Mouse (Mus musculus) heart, adult 2 months (tissue): Measurements from ENCODE around the gene Rps6kc1.

ENCODE experiments used
- CTCF ChIP-seq: fragments of 200-600 bp; IDR thresholded peaks from 2 replicates; pipeline ENCODE4 v1.8.1; 2022; ENCODE audit warnings: antibody characterized with exemption, mild to moderate bottlenecking, moderate library complexity
- EP300 ChIP-seq: fragments of 200-500 bp; IDR thresholded peaks from 2 replicates; pipeline ENCODE4 v1.6.1; 2011; ENCODE audit warnings: low read depth, low read length, control low read depth; ENCODE audit not compliant: insufficient read depth
- POLR2A ChIP-seq: fragments of 200-500 bp; IDR thresholded peaks from 2 replicates; pipeline ENCODE4 v1.6.1; 2011; ENCODE audit warnings: mild to moderate bottlenecking, low read depth, low read length, control low read depth; ENCODE audit not compliant: insufficient read depth

DNA sequence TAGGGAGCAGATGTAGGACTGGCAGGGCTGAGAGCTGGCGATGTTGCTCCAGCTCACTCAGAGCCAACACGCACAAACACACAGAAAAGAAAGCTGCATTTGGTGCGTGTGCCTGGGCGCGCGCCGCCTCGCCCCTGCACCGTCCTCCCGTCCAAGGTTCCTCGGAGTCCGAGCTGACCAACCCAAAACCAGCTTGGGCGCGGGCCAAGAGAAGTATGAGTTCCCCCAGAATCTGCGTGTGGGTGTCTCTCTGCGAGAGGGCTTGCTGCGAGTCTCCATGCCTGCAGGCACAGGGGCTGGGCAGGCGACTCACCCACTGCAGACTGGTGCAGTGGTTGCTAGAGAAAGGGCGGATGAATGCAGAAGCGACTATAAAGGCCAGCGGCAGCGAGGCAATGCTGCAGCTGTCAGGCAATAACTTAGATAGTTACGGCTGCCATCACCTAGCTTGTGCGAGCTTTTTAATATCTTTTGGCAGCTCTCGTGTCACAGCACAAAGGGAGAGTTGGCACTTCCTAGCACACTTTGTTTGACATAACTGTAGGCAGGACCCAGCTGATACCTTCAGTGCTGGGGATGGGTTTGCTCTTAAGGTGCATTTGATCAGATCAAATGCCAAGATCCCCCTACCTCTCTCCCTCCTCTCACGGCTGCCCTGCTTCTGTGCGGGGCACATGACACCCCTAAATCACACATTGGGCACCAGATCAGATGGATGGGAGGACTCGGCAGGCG, 220.9 kb downstream of the Rps6kc1 start:
- no peak for TF ChIP-seq CTCF
- TF ChIP-seq POLR2A, result no peak
- no peak for TF ChIP-seq EP300
